Mouse (Mus musculus): ENCODE measurements around the gene Esam. TPM values are rescaled to one million over a fixed set of nuclear protein-coding genes. Genes with fewer than 3 reads are reported as not detected.

Esam gene
- polyA plus RNA-seq, 1 experiment from 2014 or later: 18.2 TPM

GRCm38 (mm10) chr9:37495761-37496160 lies 32.1 kb upstream of the Esam start:
- peaks cover 6% of the 10 kb centered on the region; the same call in 1 of the 2 replicates for H3K4me1 ChIP-seq (ENCODE audit: insufficient read depth)
- no peak overlapping the region for H3K4me2 ChIP-seq (ENCODE audit: low read depth, low read length)
- H3K9ac ChIP-seq (replicated peaks): no peak overlapping the region
- no peak overlapping the region for H3K27ac ChIP-seq (ENCODE audit: low read depth)
- H3K27me3 ChIP-seq (ENCODE audit: insufficient read depth, low read length): no peaks in the 10 kb centered on the region
- WGBS (ENCODE audit: insufficient replicate concordance): 77% methylated on average over 3 of the region's 3 CpGs
- DNase-seq: no peak
- no peaks in the 10 kb centered on the region for H3K9me3 ChIP-seq (ENCODE audit: low read length)
- TF ChIP-seq CTCF (IDR thresholded peaks at IDR 0.05; ENCODE audit: low read depth): no peak
- no peak for TF ChIP-seq EP300 (IDR thresholded peaks at IDR 0.05; ENCODE audit: low read depth)
- no peaks in the 10 kb centered on the region for H3K36me3 ChIP-seq (replicated peaks; ENCODE audit: insufficient read depth, low read length)
- no peak overlapping the region for H3K4me3 ChIP-seq (ENCODE audit: low read depth, low read length)
- ATAC-seq: no peak

DNA sequence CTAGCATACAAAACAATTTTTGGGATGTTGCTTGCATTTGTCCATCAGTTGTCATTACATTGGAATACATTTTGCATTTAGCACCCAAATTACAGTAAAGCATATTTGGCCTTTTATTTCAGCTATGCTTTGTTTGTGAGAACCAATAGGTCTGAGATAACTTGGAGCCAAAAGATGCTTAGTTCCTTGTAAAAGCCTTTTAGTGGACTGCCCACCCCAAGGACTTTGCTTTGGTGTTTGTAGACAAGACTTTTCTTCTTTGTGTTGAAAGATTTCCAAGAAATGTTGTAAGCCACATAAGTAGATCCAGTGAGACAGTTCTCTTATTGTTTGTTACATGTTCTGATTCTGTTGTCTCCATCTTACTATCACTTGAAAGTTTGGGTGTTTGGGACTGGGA lies 31.6 kb upstream of the Esam start:
- ATAC-seq (no peak), DNase-seq (no peak)
- TF ChIP-seq CTCF (IDR thresholded peaks at IDR 0.05; ENCODE audit: low read depth) (no peak), EP300 (IDR thresholded peaks at IDR 0.05; ENCODE audit: low read depth) (no peak)
- H3K36me3 ChIP-seq (replicated peaks; ENCODE audit: insufficient read depth, low read length): no peaks in the 10 kb centered on the region
- H3K4me2 ChIP-seq (ENCODE audit: low read depth, low read length): no peak overlapping the region
- no peak overlapping the region for H3K4me3 ChIP-seq (ENCODE audit: low read depth, low read length)
- H3K27ac ChIP-seq (ENCODE audit: low read depth): no peak overlapping the region
- H3K27me3 ChIP-seq (ENCODE audit: insufficient read depth, low read length): no peaks in the 10 kb centered on the region
- H3K9me3 ChIP-seq (ENCODE audit: low read length): no peaks in the 10 kb centered on the region
- H3K9ac ChIP-seq (replicated peaks): no peak overlapping the region
- H3K4me1 ChIP-seq (ENCODE audit: insufficient read depth): peaks cover 6% of the 10 kb centered on the region; the same call in 1 of the 2 replicates

- H3K9ac ChIP-seq (replicated peaks): no peak overlapping the region
- H3K27ac ChIP-seq (ENCODE audit: low read depth): no peak overlapping the region
- WGBS (ENCODE audit: insufficient replicate concordance): 81% methylated on average over 3 of the region's 3 CpGs
- DNase-seq (no peak), ATAC-seq (no peak)
- H3K4me1 ChIP-seq (ENCODE audit: insufficient read depth): peaks cover 6% of the 10 kb centered on the region; the same call in 1 of the 2 replicates
- H3K4me2 ChIP-seq (ENCODE audit: low read depth, low read length): no peak overlapping the region
- H3K9me3 ChIP-seq (ENCODE audit: low read length): no peaks in the 10 kb centered on the region
- no peak for TF ChIP-seq EP300 (IDR thresholded peaks at IDR 0.05; ENCODE audit: low read depth)
- no peak for TF ChIP-seq CTCF (IDR thresholded peaks at IDR 0.05; ENCODE audit: low read depth)
- H3K27me3 ChIP-seq (ENCODE audit: insufficient read depth, low read length): no peaks in the 10 kb centered on the region
- no peak overlapping the region for H3K4me3 ChIP-seq (ENCODE audit: low read depth, low read length)
- H3K36me3 ChIP-seq (replicated peaks; ENCODE audit: insufficient read depth, low read length): no peaks in the 10 kb centered on the region
These were observed 27.7 kb upstream of the Esam start for GRCm38 (mm10) chr9:37500201-37500600.

DNA sequence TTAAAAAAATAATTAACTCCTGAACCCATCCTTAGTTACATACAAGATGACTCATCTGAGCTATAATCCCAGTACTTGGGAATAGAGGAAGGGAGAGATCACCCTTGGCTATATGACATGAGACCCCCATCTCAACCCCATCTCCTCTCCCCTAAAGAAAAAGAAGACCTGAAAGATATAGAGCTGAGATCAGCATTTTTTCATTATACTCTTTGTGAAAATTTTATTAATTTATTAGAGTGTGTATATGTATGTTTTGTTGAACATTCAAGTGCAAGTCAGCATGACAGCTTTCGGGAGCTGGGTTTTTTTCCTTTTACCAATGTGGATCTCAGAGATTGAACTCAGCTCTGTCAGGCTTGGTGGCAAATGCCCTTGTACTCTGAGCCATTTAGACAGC lies 26.7 kb upstream of the Esam start:
- TF ChIP-seq CTCF (IDR thresholded peaks at IDR 0.05; ENCODE audit: low read depth): no peak
- TF ChIP-seq EP300 (IDR thresholded peaks at IDR 0.05; ENCODE audit: low read depth): no peak
- Histone ChIP-seq H3K4me1 (ENCODE audit: insufficient read depth) (peaks cover 6% of the 10 kb centered on the region; the same call in 1 of the 2 replicates), H3K27me3 (ENCODE audit: insufficient read depth, low read length) (no peaks in the 10 kb centered on the region), H3K4me3 (ENCODE audit: low read depth, low read length) (no peak overlapping the region), H3K36me3 (replicated peaks; ENCODE audit: insufficient read depth, low read length) (no peaks in the 10 kb centered on the region), H3K9ac (replicated peaks) (no peak overlapping the region), H3K9me3 (ENCODE audit: low read length) (no peaks in the 10 kb centered on the region), H3K27ac (ENCODE audit: low read depth) (no peak overlapping the region), H3K4me2 (ENCODE audit: low read depth, low read length) (no peak overlapping the region)
- no peak for DNase-seq
- 82% methylated on average over 1 of the region's 1 CpGs for WGBS (ENCODE audit: insufficient replicate concordance)
- no peak for ATAC-seq

DNA sequence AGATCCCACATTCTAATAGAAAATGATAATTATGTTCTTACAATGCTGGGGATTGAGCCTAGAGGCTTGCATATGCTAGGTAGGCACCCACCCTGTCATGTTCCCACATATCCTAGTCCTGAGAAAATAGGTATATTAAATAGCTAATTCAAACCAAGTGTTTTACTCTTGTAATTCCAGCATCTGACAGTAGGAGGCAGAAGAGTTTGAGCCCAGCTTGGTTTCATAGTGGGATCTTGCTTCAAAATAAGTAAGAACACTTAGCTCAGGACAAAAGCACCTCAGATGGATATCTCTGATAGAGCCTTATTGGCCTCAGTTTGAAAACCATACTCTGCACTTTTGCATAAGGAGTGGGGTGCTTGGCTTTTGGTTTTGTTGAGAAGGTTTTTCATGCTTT lies 23.5 kb upstream of the Esam start:
- DNase-seq (no peak), ATAC-seq (no peak)
- Histone ChIP-seq H3K4me1 (ENCODE audit: insufficient read depth) (no peaks in the 10 kb centered on the region), H3K9me3 (ENCODE audit: low read length) (no peaks in the 10 kb centered on the region), H3K36me3 (replicated peaks; ENCODE audit: insufficient read depth, low read length) (no peaks in the 10 kb centered on the region), H3K4me2 (ENCODE audit: low read depth, low read length) (no peak overlapping the region), H3K27me3 (ENCODE audit: insufficient read depth, low read length) (no peaks in the 10 kb centered on the region), H3K9ac (replicated peaks) (no peak overlapping the region), H3K4me3 (ENCODE audit: low read depth, low read length) (no peak overlapping the region), H3K27ac (ENCODE audit: low read depth) (no peak overlapping the region)
- TF ChIP-seq EP300 (IDR thresholded peaks at IDR 0.05; ENCODE audit: low read depth) (no peak), CTCF (IDR thresholded peaks at IDR 0.05; ENCODE audit: low read depth) (peak; percentile 38)

DNA sequence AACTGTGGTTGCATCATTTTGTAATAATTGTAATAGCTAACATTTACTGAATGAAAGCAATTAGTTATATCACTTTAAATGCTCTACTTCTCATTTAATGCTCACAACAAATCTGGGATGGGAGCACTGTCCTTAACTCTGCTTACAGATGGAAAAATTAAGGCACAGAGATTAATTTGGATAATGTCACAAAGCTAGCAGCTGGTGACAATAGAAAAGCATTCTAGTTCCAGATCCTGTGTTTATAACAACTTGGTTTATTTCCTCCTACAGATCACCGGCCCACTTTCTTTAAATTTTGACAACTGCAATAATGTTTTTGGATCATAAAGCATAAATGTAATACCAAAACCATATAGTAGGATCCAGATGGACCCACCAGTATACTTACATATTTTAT lies 21.9 kb upstream of the Esam start:
- DNase-seq (no peak), ATAC-seq (no peak)
- Histone ChIP-seq H3K27ac (ENCODE audit: low read depth) (no peak overlapping the region), H3K27me3 (ENCODE audit: insufficient read depth, low read length) (no peaks in the 10 kb centered on the region), H3K36me3 (replicated peaks; ENCODE audit: insufficient read depth, low read length) (no peaks in the 10 kb centered on the region), H3K9ac (replicated peaks) (no peak overlapping the region), H3K4me1 (ENCODE audit: insufficient read depth) (no peaks in the 10 kb centered on the region), H3K4me2 (ENCODE audit: low read depth, low read length) (no peak overlapping the region), H3K4me3 (ENCODE audit: low read depth, low read length) (no peak overlapping the region), H3K9me3 (ENCODE audit: low read length) (no peaks in the 10 kb centered on the region)
- no peak for TF ChIP-seq EP300 (IDR thresholded peaks at IDR 0.05; ENCODE audit: low read depth)
- no peak for TF ChIP-seq CTCF (IDR thresholded peaks at IDR 0.05; ENCODE audit: low read depth)
- 86% methylated on average over 1 of the region's 1 CpGs for WGBS (ENCODE audit: insufficient replicate concordance)

GRCm38 (mm10) chr9:37512097-37512496 lies 15.8 kb upstream of the Esam start:
- Histone ChIP-seq H3K27me3 (ENCODE audit: insufficient read depth, low read length) (no peaks in the 10 kb centered on the region), H3K9ac (replicated peaks) (no peak overlapping the region), H3K36me3 (replicated peaks; ENCODE audit: insufficient read depth, low read length) (no peaks in the 10 kb centered on the region), H3K4me3 (ENCODE audit: low read depth, low read length) (no peak overlapping the region), H3K4me1 (ENCODE audit: insufficient read depth) (no peaks in the 10 kb centered on the region), H3K9me3 (ENCODE audit: low read length) (no peaks in the 10 kb centered on the region), H3K27ac (ENCODE audit: low read depth) (no peak overlapping the region), H3K4me2 (ENCODE audit: low read depth, low read length) (no peak overlapping the region)
- DNase-seq (no peak), ATAC-seq (no peak)
- peak; percentile 48 for TF ChIP-seq CTCF (IDR thresholded peaks at IDR 0.05; ENCODE audit: low read depth)
- no peak for TF ChIP-seq EP300 (IDR thresholded peaks at IDR 0.05; ENCODE audit: low read depth)
- WGBS (ENCODE audit: insufficient replicate concordance): 70% methylated on average over 2 of the region's 2 CpGs
